Mouse (Mus musculus) limb, embryonic 14.5 days (tissue): ENCODE data around the gene Olfr1385. TPM values are rescaled to one million over a fixed set of nuclear protein-coding genes. Genes with fewer than 3 reads are reported as not detected.
"Not testable (repeated sequence)": the region's sequence is repeated elsewhere in the genome, so short reads cannot be mapped to it uniquely, and the experiment has no call there.

Experiments
- ATAC-seq: fragments of 200-750 bp; cut with Nextera tagmentation; 2 replicates; pipeline ENCODE4 v1.8.0; 2017; ENCODE audit warnings: low read depth, moderate number of reproducible peaks, moderate TSS enrichment; ENCODE audit not compliant: low FRiP score
- DNase-seq: peaks from one replicate; pipeline ENCODE4 v3.0.0-alpha.2; 2015; ENCODE audit warnings: low spot score
- H3K27ac ChIP-seq: fragments of 300-500 bp; sonication (generic); replicated peaks from 2 replicates; pipeline ENCODE4 v1.5.1; 2014; ENCODE audit warnings: low read depth, mild to moderate bottlenecking, low read length, moderate library complexity, mixed read lengths
- H3K27me3 ChIP-seq: fragments of 300-500 bp; sonication (generic); 2 replicates; pipeline ENCODE4 v1.6.1; 2014; ENCODE audit warnings: low read length, mixed read lengths; ENCODE audit not compliant: control insufficient read depth, insufficient read depth
- H3K36me3 ChIP-seq: fragments of 300-500 bp; sonication (generic); 2 replicates; pipeline ENCODE4 v1.6.1; 2014; ENCODE audit warnings: mild to moderate bottlenecking, low read length, moderate library complexity, mixed read lengths; ENCODE audit not compliant: control insufficient read depth, insufficient read depth
- H3K4me1 ChIP-seq: fragments of 300-500 bp; sonication (generic); 2 replicates; pipeline ENCODE4 v1.6.1; 2014; ENCODE audit warnings: antibody characterized with exemption, low read length, mixed read lengths; ENCODE audit not compliant: control insufficient read depth, insufficient read depth
- H3K4me2 ChIP-seq: fragments of 300-500 bp; sonication (generic); replicated peaks from 2 replicates; pipeline ENCODE4 v1.6.1; 2014; ENCODE audit warnings: low read depth, mild to moderate bottlenecking, low read length, moderate library complexity; ENCODE audit not compliant: severe bottlenecking
- H3K4me3 ChIP-seq: fragments of 300-500 bp; sonication (generic); replicated peaks from 2 replicates; pipeline ENCODE4 v1.5.1; 2014; ENCODE audit warnings: low read length
- H3K9ac ChIP-seq: fragments of 300-500 bp; sonication (generic); 2 replicates; pipeline ENCODE4 v1.6.1; 2014; ENCODE audit warnings: mild to moderate bottlenecking, low read depth, low read length, moderate library complexity; ENCODE audit not compliant: severe bottlenecking
- H3K9me3 ChIP-seq: fragments of 300-500 bp; sonication (generic); 2 replicates; pipeline ENCODE4 v1.6.1; 2016; ENCODE audit warnings: low read length; ENCODE audit not compliant: control insufficient read depth
- POLR2A ChIP-seq: fragments of 200-500 bp; IDR thresholded peaks from 2 replicates; pipeline ENCODE4 v1.8.0; 2012; ENCODE audit warnings: inconsistent platforms, mild to moderate bottlenecking, moderate library complexity, borderline replicate concordance; ENCODE audit not compliant: insufficient read depth, insufficient read length; ENCODE audit errors: extremely low read depth
- WGBS: fragments of 180-500 bp; shearing (Covaris S2); extraction: QIAGEN DNeasy Blood & Tissue Kit; methylation state at CpG from one replicate; pipeline ENCODE4 v1.1.7; 2014; 5-methylcytosine and 5-hydroxymethylcytosine counted together
- polyA plus RNA-seq, 2 experiments: library from polyadenylated mRNA; depleted of rRNA in 1 of 2; stranded (reverse) in 1 of 2; unstranded in 1 of 2; fragments of >200 nt; fragmentation: Nextera tagmentation in 1 of 2; extraction: Ambion mirVana in 1 of 2; gene quantifications; 2 replicates each; pipeline versions ENCODE4 v1.2.1 to v1.2.3; 2012 to 2014

Olfr1385 gene
- polyA plus RNA-seq, 2 experiments, result not detected

DNA sequence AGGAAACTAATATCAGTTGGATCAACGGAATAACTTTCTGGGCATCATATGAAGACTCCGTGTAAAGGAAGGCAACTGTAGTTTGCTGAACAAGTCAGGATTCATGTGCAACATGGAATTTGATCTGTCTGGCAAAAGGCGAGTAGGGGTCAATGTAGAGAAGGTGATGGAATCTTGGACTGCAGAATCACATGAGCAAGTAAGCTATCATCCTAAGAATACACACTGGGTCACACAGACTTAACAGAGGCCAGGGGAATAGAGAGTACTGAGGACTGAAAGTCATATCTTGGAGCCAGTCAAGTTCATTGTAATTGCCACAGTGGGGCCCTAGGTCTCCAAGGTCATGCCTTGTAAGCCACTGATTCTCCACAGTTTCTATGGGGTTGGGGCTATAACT is 39.1 kb downstream of the Olfr1385 start, which contains the start of gene Olfr1382:
Gene Olfr1382 (plus strand): TSS at position 301 of the 400 bp plus-strand sequence.
- Histone ChIP-seq H3K36me3 (no peaks in the 10 kb centered on the region), H3K4me1 (no peaks in the 10 kb centered on the region), H3K4me3 (no peak within 1 kb of the TSS), H3K9me3 (no peaks in the 10 kb centered on the region), H3K27ac (no peak within 1 kb of the TSS), H3K4me2 (no peak within 1 kb of the TSS), H3K27me3 (no peaks in the 10 kb centered on the region), H3K9ac (no peak within 1 kb of the TSS)
- DNase-seq (no peak), ATAC-seq (no peak)
- TF ChIP-seq POLR2A, result no peak
- WGBS, result 80% methylated on average over 3 of the region's 3 CpGs

DNA sequence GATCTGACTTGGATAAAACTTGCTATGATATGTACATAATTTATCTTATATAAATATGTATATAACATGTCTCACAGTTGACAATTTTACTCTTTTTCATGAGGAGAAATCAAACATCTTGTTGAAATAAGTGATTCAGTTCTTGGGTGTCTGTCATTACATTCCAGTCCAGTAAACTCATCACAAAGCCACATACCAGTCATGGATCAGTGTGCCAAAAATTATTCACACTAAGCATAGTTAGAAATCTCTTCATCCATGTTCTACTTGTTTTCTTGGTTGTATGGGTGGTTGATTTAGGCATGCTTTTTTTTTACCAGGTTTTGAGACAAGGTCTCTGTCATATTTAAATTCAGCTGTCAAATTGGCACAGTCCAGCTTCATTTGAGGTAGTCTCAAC is 43.9 kb downstream of the Olfr1385 start:
- Histone ChIP-seq H3K36me3 (no peaks in the 10 kb centered on the region), H3K27me3 (no peaks in the 10 kb centered on the region), H3K27ac (no peak overlapping the region), H3K4me1 (no peaks in the 10 kb centered on the region), H3K4me2 (no peak overlapping the region), H3K4me3 (no peak overlapping the region), H3K9me3 (no peaks in the 10 kb centered on the region), H3K9ac (no peak overlapping the region)
- no peak for DNase-seq
- ATAC-seq, result no peak
- no peak for TF ChIP-seq POLR2A

DNA sequence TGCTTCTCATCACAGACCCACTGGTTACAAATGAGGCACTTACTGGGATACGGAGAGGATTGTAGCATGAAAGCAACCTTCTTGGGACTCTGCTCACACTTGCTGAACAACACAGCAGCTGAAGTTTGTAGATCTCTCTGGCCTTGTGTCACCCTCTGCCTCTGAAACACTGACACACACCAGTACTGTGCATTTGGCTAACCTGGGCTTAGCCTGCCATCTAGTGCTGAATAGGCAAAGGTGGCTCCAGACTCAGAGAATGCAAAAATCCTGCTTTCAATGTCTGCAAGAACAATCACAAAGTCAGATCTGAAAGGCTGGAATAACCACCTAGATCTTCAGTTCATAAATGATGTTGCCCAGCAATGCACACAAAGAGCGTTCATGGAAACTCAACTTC is 47.8 kb downstream of the Olfr1385 start:
- H3K27me3 ChIP-seq, H3K4me3 ChIP-seq, H3K4me1 ChIP-seq, H3K9ac ChIP-seq, DNase-seq, H3K4me2 ChIP-seq, H3K27ac ChIP-seq, H3K36me3 ChIP-seq, H3K9me3 ChIP-seq, ATAC-seq: not testable (repeated sequence)
- 89% methylated on average over 2 of the region's 2 CpGs for WGBS

DNA sequence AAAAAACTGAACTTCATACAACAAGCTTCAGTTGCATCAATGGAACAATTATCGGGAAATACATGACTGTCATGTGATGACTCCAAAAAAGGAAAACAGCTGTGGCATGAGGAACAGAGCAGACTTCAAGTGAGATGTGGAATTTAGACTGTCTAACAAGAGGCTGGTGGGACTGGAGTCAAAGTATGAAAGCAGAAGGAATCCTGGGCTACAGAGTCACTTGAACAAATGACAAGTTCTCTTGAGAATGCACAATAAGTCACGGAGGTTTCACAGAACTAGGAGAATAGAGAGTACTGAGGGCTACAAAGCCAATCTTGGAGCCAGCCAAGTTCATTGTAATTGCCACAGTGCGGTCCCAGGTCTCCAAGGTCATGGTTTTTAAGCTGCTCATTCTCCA is 54.3 kb downstream of the Olfr1385 start, which contains the start of gene Olfr1381:
Gene Olfr1381 (plus strand): TSS at position 301 of the 400 bp plus-strand sequence.
- WGBS, result 81% methylated on average over 3 of the region's 3 CpGs
- not testable (repeated sequence) for H3K27ac ChIP-seq, H3K9me3 ChIP-seq, H3K4me1 ChIP-seq, H3K36me3 ChIP-seq, DNase-seq, H3K4me3 ChIP-seq, H3K27me3 ChIP-seq, H3K4me2 ChIP-seq, ATAC-seq, H3K9ac ChIP-seq

Other genes with a start within 250 kb of the Olfr1385 start
- gene Mgat1, start 244.9 kb upstream of the Olfr1385 start, polyA plus RNA-seq (2012; rRNA removed), result 83.7 and 117 TPM in 2 replicates
- gene Mgat1, start 244.9 kb upstream of the Olfr1385 start, polyA plus RNA-seq (2014; fragmentation: Nextera tagmentation; extraction: Ambion mirVana), result 64.7 and 68.0 TPM in 2 replicates
- gene Olfr1393, start 210.8 kb upstream of the Olfr1385 start, polyA plus RNA-seq (2012; rRNA removed), result 0.09 and 0.26 TPM in 2 replicates
- not detected in 2 replicates for gene Olfr1393, start 210.8 kb upstream of the Olfr1385 start, polyA plus RNA-seq (2014; fragmentation: Nextera tagmentation; extraction: Ambion mirVana)
- 0.15 and 0.18 TPM in 2 replicates for gene Olfr1392, start 203.8 kb upstream of the Olfr1385 start, polyA plus RNA-seq (2012; rRNA removed)
- 0.06 TPM in 1 of 2 replicates, not detected in the other for gene Olfr1392, start 203.8 kb upstream of the Olfr1385 start, polyA plus RNA-seq (2014; fragmentation: Nextera tagmentation; extraction: Ambion mirVana)
- not detected in 2 replicates for gene Olfr10, start 184.3 kb upstream of the Olfr1385 start, polyA plus RNA-seq (2012; rRNA removed)
- not detected in 2 replicates for gene Olfr10, start 184.3 kb upstream of the Olfr1385 start, polyA plus RNA-seq (2014; fragmentation: Nextera tagmentation; extraction: Ambion mirVana)
- not detected in 2 replicates for gene Olfr1391, start 166.3 kb upstream of the Olfr1385 start, polyA plus RNA-seq (2012; rRNA removed)
- gene Olfr1391, start 166.3 kb upstream of the Olfr1385 start, polyA plus RNA-seq (2014; fragmentation: Nextera tagmentation; extraction: Ambion mirVana), result not detected in 2 replicates
- gene Olfr1390, start 153.9 kb upstream of the Olfr1385 start, polyA plus RNA-seq (2012; rRNA removed), result not detected in 2 replicates
- not detected in 2 replicates for gene Olfr1390, start 153.9 kb upstream of the Olfr1385 start, polyA plus RNA-seq (2014; fragmentation: Nextera tagmentation; extraction: Ambion mirVana)
- gene Olfr1389, start 66.0 kb upstream of the Olfr1385 start, polyA plus RNA-seq (2012; rRNA removed), result not detected in 2 replicates
- gene Olfr1389, start 66.0 kb upstream of the Olfr1385 start, polyA plus RNA-seq (2014; fragmentation: Nextera tagmentation; extraction: Ambion mirVana), result not detected in 2 replicates
- 0.11 and 0.19 TPM in 2 replicates for gene Olfr1388, start 52.4 kb upstream of the Olfr1385 start, polyA plus RNA-seq (2012; rRNA removed)
- 0.06 and 0.15 TPM in 2 replicates for gene Olfr1388, start 52.4 kb upstream of the Olfr1385 start, polyA plus RNA-seq (2014; fragmentation: Nextera tagmentation; extraction: Ambion mirVana)
- gene Olfr1387, start 33.7 kb upstream of the Olfr1385 start, polyA plus RNA-seq (2012; rRNA removed), result not detected in 2 replicates
- gene Olfr1387, start 33.7 kb upstream of the Olfr1385 start, polyA plus RNA-seq (2014; fragmentation: Nextera tagmentation; extraction: Ambion mirVana), result not detected in 2 replicates
- not detected in 2 replicates for gene Olfr1386, start 24.0 kb upstream of the Olfr1385 start, polyA plus RNA-seq (2012; rRNA removed)
- not detected in 2 replicates for gene Olfr1386, start 24.0 kb upstream of the Olfr1385 start, polyA plus RNA-seq (2014; fragmentation: Nextera tagmentation; extraction: Ambion mirVana)
- gene Olfr1384, start 17.7 kb downstream of the Olfr1385 start, polyA plus RNA-seq (2012; rRNA removed), result not detected in 2 replicates
- not detected in 2 replicates for gene Olfr1384, start 17.7 kb downstream of the Olfr1385 start, polyA plus RNA-seq (2014; fragmentation: Nextera tagmentation; extraction: Ambion mirVana)
- gene Olfr1383, start 30.6 kb downstream of the Olfr1385 start, polyA plus RNA-seq (2012; rRNA removed), result not detected in 2 replicates
- gene Olfr1383, start 30.6 kb downstream of the Olfr1385 start, polyA plus RNA-seq (2014; fragmentation: Nextera tagmentation; extraction: Ambion mirVana), result not detected in 2 replicates
- gene Olfr1382, start 39.2 kb downstream of the Olfr1385 start, polyA plus RNA-seq (2012; rRNA removed), result not detected in 2 replicates
- gene Olfr1382, start 39.2 kb downstream of the Olfr1385 start, polyA plus RNA-seq (2014; fragmentation: Nextera tagmentation; extraction: Ambion mirVana), result not detected in 2 replicates
- gene Olfr1381, start 54.4 kb downstream of the Olfr1385 start, polyA plus RNA-seq (2012; rRNA removed), result not detected in 2 replicates
- not detected in 2 replicates for gene Olfr1381, start 54.4 kb downstream of the Olfr1385 start, polyA plus RNA-seq (2014; fragmentation: Nextera tagmentation; extraction: Ambion mirVana)
- not detected in 2 replicates for gene Olfr1380, start 67.8 kb downstream of the Olfr1385 start, polyA plus RNA-seq (2012; rRNA removed)
- gene Olfr1380, start 67.8 kb downstream of the Olfr1385 start, polyA plus RNA-seq (2014; fragmentation: Nextera tagmentation; extraction: Ambion mirVana), result not detected in 2 replicates
- gene Flt4, start 120.2 kb downstream of the Olfr1385 start, polyA plus RNA-seq (2012; rRNA removed), result 7.1 and 8.6 TPM in 2 replicates
- gene Flt4, start 120.2 kb downstream of the Olfr1385 start, polyA plus RNA-seq (2014; fragmentation: Nextera tagmentation; extraction: Ambion mirVana), result 6.8 and 7.3 TPM in 2 replicates
- gene Scgb3a1, start 174.5 kb downstream of the Olfr1385 start, polyA plus RNA-seq (2012; rRNA removed), result not detected in 2 replicates
- gene Scgb3a1, start 174.5 kb downstream of the Olfr1385 start, polyA plus RNA-seq (2014; fragmentation: Nextera tagmentation; extraction: Ambion mirVana), result not detected in 2 replicates
- gene Cnot6, start 223.7 kb downstream of the Olfr1385 start, polyA plus RNA-seq (2012; rRNA removed), result 65.2 and 68.1 TPM in 2 replicates
- 57.0 and 59.7 TPM in 2 replicates for gene Cnot6, start 223.7 kb downstream of the Olfr1385 start, polyA plus RNA-seq (2014; fragmentation: Nextera tagmentation; extraction: Ambion mirVana)